Mouse (Mus musculus) small intestine, adult 2 months (tissue): ENCODE results near the gene Ccdc30. TPM values are rescaled to one million over a fixed set of nuclear protein-coding genes. Genes with fewer than 3 reads are reported as not detected.

Experiments
- H3K27ac ChIP-seq: fragments of 200-500 bp; 2 replicates; pipeline ENCODE4 v1.5.1; 2012; ENCODE audit warnings: low read depth, low read length, control low read depth, inconsistent platforms; ENCODE audit not compliant: insufficient read depth
- H3K27me3 ChIP-seq: fragments of 200-500 bp; 2 replicates; pipeline ENCODE4 v1.6.1; 2012; ENCODE audit warnings: mild to moderate bottlenecking, moderate library complexity, low read length, inconsistent platforms; ENCODE audit not compliant: control insufficient read depth, insufficient read depth
- H3K36me3 ChIP-seq: fragments of 200-500 bp; 2 replicates; pipeline ENCODE4 v1.6.1; 2012; ENCODE audit warnings: mild to moderate bottlenecking, low read length, control low read depth, inconsistent platforms; ENCODE audit not compliant: control insufficient read depth, insufficient read depth
- H3K4me1 ChIP-seq: fragments of 200-500 bp; 2 replicates; pipeline ENCODE4 v1.6.1; 2012; ENCODE audit warnings: low read length, inconsistent platforms, mixed read lengths; ENCODE audit not compliant: control insufficient read depth, insufficient read depth, insufficient read length
- H3K4me3 ChIP-seq: fragments of 200-500 bp; 2 replicates; pipeline ENCODE4 v1.5.1; 2012; ENCODE audit warnings: low read depth, mild to moderate bottlenecking, control low read depth, inconsistent platforms, low read length, moderate library complexity
- CTCF ChIP-seq: fragments of 200-500 bp; IDR thresholded peaks from 2 replicates; pipeline ENCODE4 v1.5.1; 2012; ENCODE audit warnings: low read depth, mild to moderate bottlenecking, control low read depth, inconsistent platforms, low read length, moderate library complexity, mixed read lengths; ENCODE audit not compliant: insufficient replicate concordance, insufficient read length; ENCODE audit errors: extremely low read depth
- POLR2A ChIP-seq: fragments of 200-500 bp; IDR thresholded peaks from 2 replicates; pipeline ENCODE4 v1.6.1; 2012; ENCODE audit warnings: low read depth, mild to moderate bottlenecking, control low read depth, inconsistent platforms, low read length, moderate library complexity
- WGBS: fragments of 180-500 bp; shearing (Covaris S2); methylation state at CpG from one replicate; pipeline ENCODE4 v1.1.7; 2018; 5-methylcytosine and 5-hydroxymethylcytosine counted together
- polyA plus RNA-seq: library from polyadenylated mRNA; depleted of rRNA; stranded (reverse); fragments of >200 nt; gene quantifications from 2 replicates; pipeline ENCODE4 v1.2.3, GENCODE M21; 2012; rRNA removed

Ccdc30 gene
- polyA plus RNA-seq, 1 experiment, result 0.10 TPM

DNA sequence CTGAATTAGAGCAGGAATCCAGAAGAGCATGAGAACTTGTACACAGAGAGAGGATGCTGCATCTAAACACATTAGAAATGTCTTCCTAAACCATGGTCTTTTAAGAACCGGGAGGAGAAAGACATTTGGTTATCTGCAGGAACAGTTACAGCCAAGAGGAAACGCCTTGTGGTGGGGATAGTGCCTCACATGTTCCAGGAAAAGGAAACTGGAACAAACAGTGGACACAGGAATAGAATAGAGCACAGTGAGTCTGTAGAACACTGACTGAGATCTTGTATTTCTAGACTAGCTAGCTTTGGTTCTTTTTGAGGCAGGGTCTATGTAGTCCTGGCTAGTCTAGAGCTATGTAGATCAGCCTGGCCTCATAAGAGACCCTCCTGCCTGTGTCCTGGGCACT lies 140.1 kb downstream of the Ccdc30 start:
- no peak overlapping the region for H3K4me3 ChIP-seq
- TF ChIP-seq CTCF (no peak), POLR2A (no peak)
- H3K4me1 ChIP-seq, result peaks cover 2% of the 10 kb centered on the region; the same call in 1 of the 2 replicates
- WGBS, result 35% methylated on average over 2 of the region's 2 CpGs
- H3K27ac ChIP-seq, result peak overlapping the region; percentile 77
- peaks cover 59% of the 10 kb centered on the region for H3K36me3 ChIP-seq
- no peaks in the 10 kb centered on the region for H3K27me3 ChIP-seq

DNA sequence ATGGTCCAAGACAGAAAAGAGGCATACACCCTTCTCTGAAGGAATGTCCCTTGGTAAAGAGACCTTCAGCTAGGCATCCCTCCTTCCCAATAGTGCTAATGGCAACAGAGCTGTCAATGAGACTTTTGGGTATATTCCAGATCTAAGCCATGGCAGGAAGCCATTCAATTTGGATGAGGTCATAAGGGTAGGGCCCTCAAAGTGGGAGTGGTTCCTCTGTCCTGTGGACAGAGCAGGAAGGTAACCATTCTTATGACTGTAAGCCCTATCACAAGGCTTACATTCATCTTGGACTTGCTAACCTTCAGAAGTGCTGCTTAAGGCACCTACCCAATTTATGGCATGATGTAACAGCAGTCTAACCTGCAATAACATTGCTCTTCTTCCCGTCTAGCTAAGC lies 140.7 kb downstream of the Ccdc30 start:
- Histone ChIP-seq H3K4me3 (no peak overlapping the region), H3K4me1 (peaks cover 2% of the 10 kb centered on the region; the same call in 1 of the 2 replicates), H3K36me3 (peaks cover 57% of the 10 kb centered on the region), H3K27me3 (no peaks in the 10 kb centered on the region), H3K27ac (peak overlapping the region; percentile 54)
- no peak for TF ChIP-seq CTCF
- no peak for TF ChIP-seq POLR2A
- 31% methylated on average over 1 of the region's 1 CpGs for WGBS

Other genes with a start within 250 kb of the Ccdc30 start
- 4.2 and 6.2 TPM in 2 replicates for gene Zfp691, start 241.3 kb downstream of the Ccdc30 start, polyA plus RNA-seq
- gene Ermap, start 225.5 kb downstream of the Ccdc30 start, polyA plus RNA-seq, result 0.03 and 0.06 TPM in 2 replicates
- 10.2 and 17.0 TPM in 2 replicates for gene Svbp, start 220.2 kb downstream of the Ccdc30 start, polyA plus RNA-seq
- gene Tmem269, start 197.3 kb downstream of the Ccdc30 start, polyA plus RNA-seq, result 0.09 TPM in 1 of 2 replicates, not detected in the other
- gene AU022252, start 182.8 kb downstream of the Ccdc30 start, polyA plus RNA-seq, result 1.9 and 2.0 TPM in 2 replicates
- gene P3h1, start 182.6 kb downstream of the Ccdc30 start, polyA plus RNA-seq, result 4.4 and 6.3 TPM in 2 replicates
- gene Cldn19, start 160.1 kb downstream of the Ccdc30 start, polyA plus RNA-seq, result not detected in 2 replicates
- gene Ybx1, start 120.9 kb downstream of the Ccdc30 start, polyA plus RNA-seq, result 202 and 242 TPM in 2 replicates
- gene Ppih, start 95.0 kb downstream of the Ccdc30 start, polyA plus RNA-seq, result 2.5 and 4.3 TPM in 2 replicates
- 13.9 and 24.7 TPM in 2 replicates for gene Ppcs, start 6.9 kb upstream of the Ccdc30 start, polyA plus RNA-seq
- gene Zmynd12, start 7.3 kb upstream of the Ccdc30 start, polyA plus RNA-seq, result 0.17 and 0.44 TPM in 2 replicates
- gene Rimkla, start 77.1 kb upstream of the Ccdc30 start, polyA plus RNA-seq, result 0.20 and 0.24 TPM in 2 replicates
- gene Foxj3, start 121.5 kb upstream of the Ccdc30 start, polyA plus RNA-seq, result 6.7 and 19.0 TPM in 2 replicates
- gene Frg2f1, start 124.0 kb upstream of the Ccdc30 start, polyA plus RNA-seq, result 2.4 and 3.1 TPM in 2 replicates
- gene Guca2a, start 222.2 kb upstream of the Ccdc30 start, polyA plus RNA-seq, result 58.4 and 1,324 TPM in 2 replicates
- 420 and 2,057 TPM in 2 replicates for gene Guca2b, start 243.4 kb upstream of the Ccdc30 start, polyA plus RNA-seq